Mouse (Mus musculus) E14TG2a.4 (cell line): ENCODE data around the gene Kif13a.

Experiments
- H3K27me3 ChIP-seq: 2 replicates; pipeline ENCODE4 v1.6.1; 2014; ENCODE audit warnings: low read length, control low read depth; ENCODE audit not compliant: insufficient read depth
- H3K36me3 ChIP-seq: 2 replicates; pipeline ENCODE4 v1.6.1; 2014; ENCODE audit warnings: low read length, control low read depth; ENCODE audit not compliant: insufficient read depth
- H3K4me1 ChIP-seq: replicated peaks from 2 replicates; pipeline ENCODE4 v1.6.1; 2014; ENCODE audit warnings: low read depth, low read length, control low read depth
- H3K4me3 ChIP-seq: replicated peaks from 2 replicates; pipeline ENCODE4 v1.5.1; 2014; ENCODE audit warnings: mild to moderate bottlenecking, low read length
- H3K9me3 ChIP-seq: 2 replicates; pipeline ENCODE4 v1.6.1; 2014; ENCODE audit warnings: low read length, control low read depth
- CTCF ChIP-seq: conservative IDR thresholded peaks from 2 replicates; pipeline ENCODE4 v1.5.1; 2014; ENCODE audit warnings: low read length
- NANOG ChIP-seq: IDR thresholded peaks from 2 replicates; pipeline ENCODE4 v1.6.1; 2014; ENCODE audit warnings: borderline replicate concordance, low read length, mixed read lengths
- POU5F1 ChIP-seq: IDR thresholded peaks from 2 replicates; pipeline ENCODE4 v1.6.1; 2014; ENCODE audit warnings: low read length, borderline replicate concordance

The Kif13a gene

GRCm38 (mm10) chr13:46727038-46727836 is 202.4 kb downstream of the Kif13a start:
- H3K4me3 ChIP-seq: peak overlapping the region; percentile 98
- H3K27me3 ChIP-seq: no peaks in the 10 kb centered on the region
- no peaks in the 10 kb centered on the region for H3K9me3 ChIP-seq
- peaks cover 53% of the 10 kb centered on the region for H3K4me1 ChIP-seq
- H3K36me3 ChIP-seq: peaks cover 11% of the 10 kb centered on the region; the same call in 1 of the 2 replicates
- TF ChIP-seq NANOG (no peak), CTCF (no peak), POU5F1 (no peak)

GRCm38 (mm10) chr13:46726288-46727037 is 203.2 kb downstream of the Kif13a start:
- Histone ChIP-seq H3K9me3 (no peaks in the 10 kb centered on the region), H3K4me3 (peak overlapping the region; percentile 98), H3K27me3 (no peaks in the 10 kb centered on the region), H3K36me3 (peaks cover 14% of the 10 kb centered on the region; the same call in 1 of the 2 replicates), H3K4me1 (peaks cover 61% of the 10 kb centered on the region)
- TF ChIP-seq CTCF (peak; percentile 15; the same call in 1 of the 2 replicates), POU5F1 (no peak)

GRCm38 (mm10) chr13:46725227-46725626 is 204.4 kb downstream of the Kif13a start:
- no peaks in the 10 kb centered on the region for H3K27me3 ChIP-seq
- peaks cover 14% of the 10 kb centered on the region; the same call in 1 of the 2 replicates for H3K36me3 ChIP-seq
- H3K4me1 ChIP-seq: peaks cover 72% of the 10 kb centered on the region
- TF ChIP-seq POU5F1: no peak
- TF ChIP-seq NANOG: no peak
- TF ChIP-seq CTCF: no peak
- peak overlapping the region; percentile 98 for H3K4me3 ChIP-seq
- no peaks in the 10 kb centered on the region for H3K9me3 ChIP-seq

- H3K9me3 ChIP-seq: no peaks in the 10 kb centered on the region
- TF ChIP-seq POU5F1 (no peak), CTCF (no peak), NANOG (no peak)
- H3K27me3 ChIP-seq: no peaks in the 10 kb centered on the region
- H3K36me3 ChIP-seq: peaks cover 21% of the 10 kb centered on the region
- peak overlapping the region; percentile 98 for H3K4me3 ChIP-seq
- peaks cover 75% of the 10 kb centered on the region for H3K4me1 ChIP-seq
Observed at GRCm38 (mm10) chr13:46724371-46724770, 205.3 kb downstream of the Kif13a start.

- H3K4me3 ChIP-seq: no peak overlapping the region
- H3K4me1 ChIP-seq: peaks cover 96% of the 10 kb centered on the region
- H3K9me3 ChIP-seq: no peaks in the 10 kb centered on the region
- peaks cover 48% of the 10 kb centered on the region for H3K36me3 ChIP-seq
- no peaks in the 10 kb centered on the region for H3K27me3 ChIP-seq
- no peak for TF ChIP-seq NANOG
- no peak for TF ChIP-seq POU5F1
- no peak for TF ChIP-seq CTCF
Observed at GRCm38 (mm10) chr13:46721009-46721408, 208.7 kb downstream of the Kif13a start.

- Histone ChIP-seq H3K36me3 (peaks cover 53% of the 10 kb centered on the region), H3K27me3 (no peaks in the 10 kb centered on the region), H3K9me3 (no peaks in the 10 kb centered on the region), H3K4me3 (no peak overlapping the region), H3K4me1 (peaks cover 87% of the 10 kb centered on the region)
- TF ChIP-seq NANOG (no peak), CTCF (no peak), POU5F1 (no peak)
Observed at GRCm38 (mm10) chr13:46718893-46719400, 210.7 kb downstream of the Kif13a start.

GRCm38 (mm10) chr13:46715976-46716639 is 213.6 kb downstream of the Kif13a start:
- H3K36me3 ChIP-seq: peaks cover 75% of the 10 kb centered on the region
- H3K27me3 ChIP-seq: no peaks in the 10 kb centered on the region
- no peaks in the 10 kb centered on the region for H3K9me3 ChIP-seq
- H3K4me3 ChIP-seq: peak overlapping the region; percentile 23; the same call in 1 of the 2 replicates
- H3K4me1 ChIP-seq: peaks cover 60% of the 10 kb centered on the region
- TF ChIP-seq CTCF: no peak
- no peak for TF ChIP-seq NANOG
- TF ChIP-seq POU5F1: no peak

GRCm38 (mm10) chr13:46713486-46713885 is 216.2 kb downstream of the Kif13a start:
- no peaks in the 10 kb centered on the region for H3K9me3 ChIP-seq
- H3K4me1 ChIP-seq: peaks cover 35% of the 10 kb centered on the region
- no peaks in the 10 kb centered on the region for H3K27me3 ChIP-seq
- peaks cover 88% of the 10 kb centered on the region for H3K36me3 ChIP-seq
- TF ChIP-seq CTCF: no peak
- TF ChIP-seq NANOG: no peak
- TF ChIP-seq POU5F1: no peak
- H3K4me3 ChIP-seq: no peak overlapping the region
